Mouse (Mus musculus) NIH3T3 (cell line): ENCODE measurements around the gene Sqor.

Experiments
- DNase-seq: peaks from one replicate; pipeline ENCODE4 v3.0.0-alpha.2; 2012; ENCODE audit warnings: low read depth

Gene Sqor

DNA sequence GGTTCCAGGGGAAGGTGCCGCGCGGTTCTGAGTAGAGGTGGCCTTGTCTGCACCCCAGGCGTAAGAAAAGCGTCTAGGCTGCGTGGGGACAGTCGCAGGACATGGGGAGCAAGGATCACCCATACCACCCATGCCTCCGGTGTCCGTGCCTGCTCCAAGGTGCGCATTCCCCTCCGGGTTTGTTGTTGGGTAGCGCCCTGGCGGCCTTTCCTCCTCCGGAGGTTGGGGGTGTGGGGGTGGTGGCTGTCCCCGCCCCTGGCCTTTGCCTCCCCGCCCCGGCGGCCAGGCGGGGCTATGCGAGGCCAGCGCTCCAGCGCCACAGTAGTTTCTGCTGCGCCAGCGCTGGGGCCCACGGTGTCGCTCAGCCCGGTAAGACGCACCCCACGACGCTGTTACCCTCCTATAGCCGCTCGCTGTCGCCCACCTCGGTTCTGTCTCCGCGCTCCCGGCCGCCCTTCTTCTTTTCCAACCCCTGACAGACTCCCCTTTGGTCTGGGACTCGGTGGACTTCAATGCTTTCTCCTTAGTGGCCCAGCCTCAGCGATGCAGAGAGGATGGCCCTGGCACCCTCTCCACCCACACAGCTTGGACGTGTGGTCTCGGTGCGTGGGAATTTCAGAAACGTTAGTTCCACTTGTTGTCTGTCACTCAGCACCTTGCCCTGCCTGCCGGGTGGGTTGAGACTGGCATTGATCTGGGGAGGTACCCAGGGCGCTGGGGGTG lies at the start of gene Sqor:
Gene Sqor (plus strand): TSS at position 167 of the 723 bp plus-strand sequence.
- DNase-seq: peak; percentile 71

DNA sequence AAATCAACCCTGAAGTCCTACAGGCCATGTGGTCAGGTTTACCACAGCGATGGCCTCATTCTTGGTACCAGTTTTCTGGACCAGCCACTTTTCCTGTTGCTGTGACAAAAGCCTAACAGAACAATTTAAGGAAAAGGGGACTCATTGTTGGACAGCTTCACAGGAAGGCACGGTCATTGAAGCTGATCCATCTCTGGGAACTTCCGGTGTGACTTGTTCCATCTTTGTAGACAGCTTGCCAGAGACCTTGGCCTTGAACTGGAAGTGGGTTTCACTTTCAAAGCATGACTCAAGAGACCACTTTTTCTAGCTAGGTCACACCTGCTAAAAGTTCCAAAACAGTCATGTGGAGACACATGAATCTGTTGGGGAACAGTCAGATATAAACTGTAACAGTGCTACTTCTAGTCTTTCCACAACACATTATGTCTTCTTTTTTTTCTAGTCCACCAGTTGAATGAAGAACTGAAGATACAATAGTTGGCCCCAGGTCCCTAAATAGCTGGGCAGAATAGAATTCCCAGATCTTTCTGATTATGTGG lies 48.7 kb upstream of the Sqor start:
- no peak for DNase-seq

DNA sequence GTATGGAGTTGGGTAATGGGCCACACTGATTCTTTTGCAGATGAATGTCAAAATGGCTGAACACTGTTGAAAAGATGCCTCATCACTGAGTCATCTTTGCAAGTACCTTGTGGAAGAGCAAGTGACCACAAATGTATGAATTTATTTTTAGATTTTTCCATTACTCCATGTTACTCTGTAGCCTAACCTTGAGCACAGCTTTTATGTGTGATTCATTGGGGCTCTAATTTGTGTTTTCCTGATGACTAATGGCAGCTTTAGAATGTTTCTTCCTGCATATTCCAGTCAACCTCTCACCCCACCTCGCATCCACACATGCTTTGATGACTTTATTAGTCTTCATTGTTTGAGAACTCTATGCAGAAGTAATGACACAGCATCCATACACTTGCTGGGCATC lies 45.8 kb upstream of the Sqor start:
- DNase-seq: peak; percentile 86

DNA sequence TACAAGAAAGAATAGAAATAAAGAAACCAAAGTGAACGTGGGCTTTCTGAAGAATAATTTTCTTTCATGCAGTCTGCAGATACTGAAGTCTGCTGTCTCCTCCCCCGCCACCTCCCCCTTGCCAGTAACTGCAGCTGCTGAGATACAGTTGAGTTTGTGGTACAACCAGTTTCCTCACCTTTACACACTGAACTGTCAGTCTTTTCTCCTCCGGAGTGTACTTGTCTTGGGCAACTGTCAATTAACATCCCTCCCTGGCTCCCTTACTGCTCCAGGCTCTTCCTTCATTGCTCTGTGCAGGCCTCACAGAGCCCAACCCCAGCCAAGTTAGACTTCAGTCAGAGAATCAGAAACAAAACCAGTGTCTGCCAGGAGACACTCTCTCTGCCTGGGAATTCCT lies 44.5 kb upstream of the Sqor start:
- no peak for DNase-seq

DNA sequence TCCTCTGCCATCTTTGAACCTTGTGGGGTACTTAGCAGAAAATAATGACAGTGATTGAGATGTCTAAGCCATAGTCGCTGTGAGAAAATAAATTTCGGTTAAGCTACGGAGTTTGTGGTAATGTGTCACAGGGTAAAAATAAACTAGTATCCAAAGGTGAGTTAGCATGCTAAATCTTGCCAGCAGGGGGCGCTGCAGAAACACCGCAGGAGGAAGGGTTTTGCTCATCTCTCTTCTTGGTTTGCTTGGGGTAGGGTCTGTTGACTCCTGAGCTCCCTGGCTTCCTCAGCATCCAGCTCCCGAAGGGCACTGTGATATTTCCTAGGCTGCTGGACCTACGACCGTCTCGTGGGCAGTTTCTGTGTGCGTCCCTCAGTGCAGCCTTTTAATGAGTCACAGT lies 39.4 kb upstream of the Sqor start:
- peak; percentile 50 for DNase-seq

DNA sequence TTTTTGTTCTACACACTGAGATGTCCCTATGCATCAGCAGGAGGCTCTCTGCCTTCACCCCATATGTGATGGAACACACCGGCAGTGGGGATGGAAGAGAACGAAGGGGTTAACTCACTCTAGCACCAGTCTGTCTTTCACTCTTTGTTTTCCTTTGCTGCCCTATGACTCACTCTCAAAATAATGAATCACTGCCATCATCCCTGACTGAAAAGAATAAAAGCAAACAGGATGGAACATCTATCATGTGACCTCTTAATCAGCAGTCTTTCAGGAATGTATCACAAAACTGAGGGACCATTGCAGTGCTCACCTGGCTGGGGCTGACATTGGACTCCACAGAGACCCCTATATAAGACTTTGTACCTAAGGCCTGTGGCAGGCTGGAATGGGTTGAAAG lies 33.6 kb upstream of the Sqor start:
- peak; percentile 68 for DNase-seq

DNA sequence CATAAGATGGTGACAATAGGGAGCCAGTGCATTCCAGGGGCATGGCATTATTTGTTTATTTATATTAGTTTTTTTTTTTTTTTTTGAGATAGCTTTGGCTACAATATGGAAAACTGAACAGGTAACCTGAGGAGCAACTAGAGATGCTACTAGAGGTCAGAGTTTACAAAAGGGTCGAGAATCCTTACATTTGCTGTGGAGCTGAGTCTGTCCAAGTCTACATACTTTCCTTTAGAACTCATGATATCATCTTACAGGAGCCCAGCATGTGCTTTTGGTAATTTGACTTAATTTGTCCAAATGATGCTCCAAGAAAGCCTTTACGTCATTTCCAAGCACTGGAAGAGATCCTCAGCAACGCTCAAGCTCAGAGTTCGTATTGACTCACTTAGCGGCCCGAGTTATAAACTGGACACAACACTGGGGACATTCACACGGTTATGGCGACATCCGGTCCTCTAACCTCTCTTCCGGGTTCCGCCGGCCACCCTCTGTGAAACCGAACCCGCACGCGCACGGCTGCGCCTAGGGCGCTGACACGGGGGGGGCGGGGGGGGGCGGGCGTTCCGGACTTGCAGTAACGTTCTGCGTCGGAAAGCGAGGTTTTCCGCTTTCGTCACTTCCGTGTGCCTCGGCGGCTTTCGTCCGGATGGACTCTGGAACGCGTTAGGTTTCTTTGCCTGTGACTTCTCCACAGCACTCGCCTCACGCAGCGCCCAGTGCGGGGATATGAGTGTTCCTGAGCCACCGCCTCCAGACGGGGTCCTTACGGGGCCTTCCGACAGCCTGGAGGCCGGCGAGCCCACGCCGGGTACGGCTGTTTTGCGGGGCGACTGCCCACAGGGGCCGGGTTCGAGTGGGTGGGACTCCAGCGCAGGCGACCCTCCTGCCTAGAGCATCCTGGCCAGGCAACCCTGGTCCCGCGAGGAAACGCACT lies 26.9 kb upstream of the Sqor start, which contains the start of gene Bloc1s6:
Gene Bloc1s6 (plus strand): TSS at position 610 of the 937 bp plus-strand sequence.
- peak; percentile 97 for DNase-seq

DNA sequence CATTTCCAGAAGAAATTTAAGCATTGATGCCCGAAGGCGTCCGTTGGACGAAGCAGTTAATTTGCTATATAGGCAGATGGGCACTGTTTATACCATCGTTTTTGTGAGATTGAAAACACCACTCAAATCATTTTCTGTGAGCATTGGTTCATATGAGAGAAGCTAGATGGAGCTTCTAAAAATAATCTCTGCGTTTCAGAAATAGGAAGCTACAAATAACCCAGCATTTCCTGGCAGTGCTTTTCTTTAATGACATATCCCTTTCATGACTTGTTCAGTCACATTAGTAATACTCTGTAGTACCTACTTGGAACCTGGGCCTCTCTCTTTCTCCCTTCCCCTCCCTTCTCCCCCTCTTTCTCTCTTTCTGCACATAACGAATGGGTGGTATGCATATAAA lies 26.0 kb upstream of the Sqor start:
- peak; percentile 40 for DNase-seq

DNA sequence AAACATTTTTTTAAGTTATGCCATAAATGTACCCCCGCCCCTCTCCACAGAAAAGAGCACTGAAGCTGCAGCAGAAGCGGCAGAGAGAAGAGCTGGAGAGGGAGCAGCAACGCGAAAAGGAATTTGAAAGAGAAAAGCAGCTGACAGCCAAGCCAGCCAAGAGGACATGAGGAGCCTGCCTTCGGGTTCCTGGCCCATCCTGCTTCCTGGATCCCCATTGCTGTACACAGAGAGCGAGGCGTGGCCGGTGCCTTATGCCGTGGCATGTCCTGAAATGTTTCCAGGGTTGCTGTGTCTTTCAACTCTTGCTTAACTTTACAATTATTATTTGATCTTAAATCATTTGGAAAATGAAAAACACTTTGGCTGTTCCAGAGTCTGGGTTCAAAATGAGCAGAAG lies 18.6 kb upstream of the Sqor start:
- DNase-seq: no peak

DNA sequence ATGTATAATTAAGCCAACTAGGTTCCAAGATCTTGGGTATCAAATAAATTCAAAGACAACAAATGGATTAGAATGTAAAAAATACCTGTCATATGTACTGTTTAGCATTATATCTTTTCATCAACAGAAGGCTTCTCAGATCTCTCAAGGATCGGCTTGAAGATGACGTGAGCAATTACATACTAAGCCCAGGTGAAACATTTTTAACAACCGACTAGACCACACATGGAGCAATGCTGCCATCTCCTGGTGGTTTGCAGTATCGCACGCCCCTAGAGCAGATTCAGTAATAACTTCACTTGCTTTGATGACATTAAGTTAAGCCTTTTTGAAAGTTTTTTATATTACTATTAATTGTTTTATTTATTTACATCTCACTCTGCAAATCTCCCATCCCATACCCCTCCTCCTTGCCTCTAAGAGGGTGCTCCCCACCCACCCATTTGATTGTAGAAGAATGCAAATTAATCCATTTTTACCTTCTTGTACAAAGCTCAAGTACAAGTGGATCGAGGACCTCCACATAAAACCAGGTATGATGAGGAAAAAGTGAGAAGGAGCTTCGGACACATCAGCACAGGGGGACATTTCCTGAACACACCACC lies 11.2 kb upstream of the Sqor start:
- DNase-seq: peak; percentile 81

DNA sequence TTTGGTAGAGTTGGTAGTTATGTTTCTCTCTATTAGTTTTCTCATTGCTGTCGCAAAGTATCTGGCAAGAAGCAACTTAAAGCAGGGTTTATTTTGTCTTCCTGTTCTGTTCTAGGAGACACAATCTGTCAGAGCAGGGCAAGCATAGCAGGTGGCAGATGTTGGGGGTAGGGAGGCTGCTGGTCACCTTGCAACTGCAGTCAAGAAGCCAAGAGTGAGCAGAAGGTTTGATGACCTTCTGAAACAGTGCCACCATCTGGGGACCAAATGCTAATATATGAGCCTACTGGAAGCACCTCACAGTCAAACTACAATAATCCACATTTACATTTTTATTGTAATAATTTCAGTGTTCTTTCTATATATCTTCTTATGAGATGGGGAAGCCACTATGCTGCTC lies 5.2 kb upstream of the Sqor start:
- DNase-seq: no peak

DNA sequence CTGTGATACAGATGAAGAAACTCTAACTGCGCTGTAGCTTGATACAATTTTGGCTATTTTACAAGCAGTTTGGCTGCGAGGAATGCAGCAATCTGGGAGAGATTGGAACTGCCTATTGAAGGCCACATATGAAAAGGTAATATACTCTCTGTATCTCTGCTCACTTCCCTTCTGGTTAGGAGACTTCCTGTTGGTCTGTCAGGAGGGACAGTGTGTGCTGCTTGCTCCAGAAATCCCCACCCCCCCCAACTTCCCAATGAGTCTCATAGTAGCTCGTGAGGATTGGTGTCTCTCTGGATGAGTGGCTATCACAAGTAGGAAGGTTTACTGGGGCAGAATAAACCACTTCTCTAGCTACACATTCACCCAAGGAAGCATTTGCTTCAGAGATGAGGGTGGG lies 2.0 kb upstream of the Sqor start:
- DNase-seq: no peak

DNA sequence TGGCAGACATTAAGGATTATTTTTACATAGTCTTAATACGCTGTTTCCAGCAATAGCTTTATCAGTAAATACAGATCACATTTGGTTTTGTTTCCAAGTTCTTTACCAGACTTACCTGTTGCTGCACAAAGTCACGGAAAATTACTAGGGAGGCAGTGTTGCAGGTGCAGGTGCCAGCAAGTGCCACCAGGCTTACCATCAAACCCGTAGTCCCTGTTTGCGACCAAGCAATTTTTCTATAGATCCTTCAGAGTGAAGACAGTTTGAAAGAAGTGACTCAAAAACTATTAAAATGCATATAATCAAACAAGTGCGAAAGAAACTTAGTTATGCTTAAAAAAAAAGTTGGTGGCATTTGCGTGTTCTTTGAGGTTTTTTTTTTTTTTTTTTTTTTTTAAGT lies 511 bp upstream of the Sqor start:
- no peak for DNase-seq

DNA sequence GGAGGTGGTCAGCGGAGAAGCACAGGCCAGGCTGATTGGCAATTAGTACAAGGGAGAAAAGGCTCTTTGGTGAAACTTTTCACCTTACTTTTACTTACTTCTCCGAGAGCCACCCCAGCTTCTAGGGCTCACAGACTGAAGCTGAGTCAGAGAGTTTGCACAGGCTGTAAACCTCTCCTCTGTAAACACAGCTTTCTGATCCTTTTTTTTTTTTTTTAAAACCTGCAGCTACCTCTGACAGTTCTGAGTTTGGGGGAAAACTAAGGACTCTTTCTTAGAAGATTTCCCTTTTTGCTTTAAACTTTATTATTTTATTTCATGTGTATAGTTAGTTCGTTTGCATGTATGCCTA lies 733 bp downstream of the Sqor start:
- DNase-seq: peak; percentile 26

DNA sequence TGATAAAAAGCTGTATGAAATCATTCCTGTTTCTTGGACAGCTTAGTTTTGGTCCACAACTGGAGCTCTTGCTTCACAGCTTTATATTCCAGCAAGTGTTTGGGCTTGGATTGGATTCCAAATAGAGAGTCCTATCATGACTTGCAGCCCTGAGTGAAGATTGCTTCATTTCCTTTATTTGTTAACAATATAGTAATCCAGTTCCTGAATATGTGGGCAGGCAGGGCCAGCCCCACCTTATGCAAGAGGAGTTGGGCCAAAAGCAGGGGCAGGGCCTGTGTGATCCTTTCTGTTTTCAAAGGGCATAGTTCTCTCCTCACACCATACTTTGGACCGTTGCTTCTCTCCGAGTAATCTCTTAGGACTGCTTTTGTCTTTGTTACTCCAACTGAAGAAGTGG lies 6.0 kb downstream of the Sqor start:
- peak; percentile 29 for DNase-seq

DNA sequence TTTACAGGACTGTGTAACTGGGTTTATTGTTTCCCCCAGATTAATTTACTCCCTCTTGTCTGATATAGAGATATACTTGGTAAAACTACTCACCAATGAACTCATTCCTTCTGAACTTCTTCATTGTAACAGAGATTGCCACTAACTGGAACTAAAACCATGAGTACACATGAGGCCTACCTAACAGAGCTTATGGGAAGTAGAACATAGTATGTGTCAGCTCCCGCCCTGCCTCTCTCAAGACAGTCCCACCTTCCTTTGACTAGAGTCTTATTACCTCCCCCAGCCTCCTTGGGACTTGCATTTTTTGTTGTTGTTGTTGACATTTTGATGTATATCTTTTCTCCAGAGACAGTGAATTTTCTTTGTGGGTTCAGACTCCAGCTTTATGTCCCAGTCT lies 7.9 kb downstream of the Sqor start:
- no peak for DNase-seq

DNA sequence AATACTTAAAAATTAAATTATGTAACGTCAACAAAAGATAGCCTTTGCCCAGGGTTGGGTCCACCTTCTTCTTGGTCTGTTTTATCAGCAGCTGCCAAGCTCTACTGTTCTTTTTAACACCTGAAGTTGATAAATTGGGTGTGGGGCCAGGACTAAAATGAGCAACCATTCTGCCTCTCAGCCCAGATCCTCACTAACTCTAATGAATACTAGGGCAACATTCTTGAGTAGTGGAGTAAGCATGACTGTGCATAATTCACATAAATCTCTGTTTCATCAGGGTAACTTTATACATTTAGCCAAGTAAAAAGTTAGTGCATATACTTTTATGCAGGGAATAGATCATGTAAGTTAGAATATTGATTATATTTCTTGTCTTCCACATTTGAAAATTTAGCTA lies 10.5 kb downstream of the Sqor start:
- DNase-seq: peak; percentile 61

DNA sequence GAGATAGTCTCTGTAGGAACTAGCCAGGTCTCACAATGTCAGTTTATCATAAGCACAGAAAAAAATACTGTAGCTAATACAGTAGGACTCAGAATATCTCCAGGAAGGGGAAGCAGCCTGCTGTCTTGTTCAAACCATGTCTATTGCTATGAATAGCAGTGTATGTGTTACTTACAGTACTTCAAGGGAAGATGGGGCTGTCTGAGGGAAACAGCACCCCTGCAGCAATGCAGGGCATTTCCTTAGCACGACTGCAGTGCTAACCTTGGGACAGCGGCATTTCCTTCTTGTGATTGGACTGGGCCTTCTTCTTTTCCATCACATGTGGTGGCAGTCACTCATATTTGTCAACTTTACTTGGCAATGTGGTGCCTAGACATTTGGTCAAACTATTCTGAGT lies 11.8 kb downstream of the Sqor start:
- DNase-seq: no peak

DNA sequence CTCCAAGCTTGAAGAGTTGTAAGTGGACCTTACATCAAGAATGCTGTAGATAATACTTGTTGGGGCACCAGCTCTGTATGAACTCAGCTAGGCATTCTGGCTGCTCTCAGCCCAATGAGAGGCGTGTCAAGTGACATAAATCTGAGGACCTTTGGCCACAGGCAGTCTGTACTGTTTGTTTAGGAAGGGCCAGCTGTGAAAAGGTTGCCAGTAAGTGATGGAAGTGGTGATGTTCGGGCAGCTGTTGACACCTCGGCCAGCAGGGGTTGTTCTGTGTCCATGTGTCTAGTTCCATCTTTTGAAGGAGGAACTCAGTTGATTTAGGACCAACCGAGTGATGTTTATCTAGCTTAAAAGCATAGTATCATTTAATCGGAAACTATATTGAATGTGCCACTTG lies 14.9 kb downstream of the Sqor start:
- DNase-seq: no peak

DNA sequence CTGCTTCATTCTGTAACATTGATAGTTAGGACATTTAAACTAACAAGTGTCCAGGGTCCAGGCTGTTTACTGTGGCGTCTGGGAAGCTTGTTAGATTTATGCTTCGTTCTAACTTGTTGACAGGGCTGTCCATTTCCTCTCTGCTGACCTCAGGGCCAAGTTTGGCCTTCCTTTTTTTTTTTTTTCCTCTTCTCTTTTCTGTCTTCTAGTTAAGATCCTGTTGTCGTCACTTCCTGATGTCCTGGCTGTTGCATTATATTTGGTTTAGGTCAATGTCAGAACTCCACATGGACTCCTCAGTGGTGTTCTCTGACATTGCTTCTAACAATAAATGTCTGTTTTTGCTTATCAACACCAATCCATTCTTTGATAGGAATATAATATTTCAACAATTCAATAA lies 15.4 kb downstream of the Sqor start:
- no peak for DNase-seq

DNA sequence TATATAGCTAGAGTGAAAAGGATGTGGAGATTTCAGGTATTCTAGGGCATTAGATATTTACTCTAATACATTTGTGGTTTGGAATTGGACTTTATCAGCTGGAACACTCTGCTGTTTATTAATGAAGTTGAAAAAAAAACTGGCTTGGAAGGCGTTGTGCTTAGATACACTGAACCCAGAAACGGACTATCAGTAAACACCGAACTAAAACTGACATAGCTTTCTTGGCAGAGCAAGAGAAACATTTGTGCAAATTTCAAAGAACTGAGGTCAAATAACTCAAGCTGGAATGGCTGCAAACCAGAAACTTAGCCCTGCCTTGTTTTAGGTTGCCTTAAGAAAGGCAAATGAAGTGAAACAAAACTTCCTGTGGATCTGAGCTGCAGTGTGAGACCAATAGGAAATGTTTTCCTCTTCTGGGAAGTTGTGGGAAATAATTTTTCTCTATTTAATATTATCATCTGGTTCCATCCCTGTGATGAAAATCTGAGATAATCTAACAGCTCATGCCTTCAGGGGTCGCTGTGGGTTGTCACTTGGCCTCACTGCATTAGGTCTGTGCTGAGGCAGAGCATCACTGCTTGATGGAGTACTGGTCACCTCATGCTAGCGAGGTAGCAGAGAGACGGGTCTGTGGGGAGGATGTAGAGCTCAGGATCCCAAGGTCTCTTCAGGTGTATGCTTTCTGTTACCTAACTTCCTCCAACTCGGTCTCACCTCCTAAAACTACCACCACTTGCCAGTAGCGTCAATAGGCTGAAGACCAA lies 16.7 kb downstream of the Sqor start:
- peak; percentile 10 for DNase-seq

DNA sequence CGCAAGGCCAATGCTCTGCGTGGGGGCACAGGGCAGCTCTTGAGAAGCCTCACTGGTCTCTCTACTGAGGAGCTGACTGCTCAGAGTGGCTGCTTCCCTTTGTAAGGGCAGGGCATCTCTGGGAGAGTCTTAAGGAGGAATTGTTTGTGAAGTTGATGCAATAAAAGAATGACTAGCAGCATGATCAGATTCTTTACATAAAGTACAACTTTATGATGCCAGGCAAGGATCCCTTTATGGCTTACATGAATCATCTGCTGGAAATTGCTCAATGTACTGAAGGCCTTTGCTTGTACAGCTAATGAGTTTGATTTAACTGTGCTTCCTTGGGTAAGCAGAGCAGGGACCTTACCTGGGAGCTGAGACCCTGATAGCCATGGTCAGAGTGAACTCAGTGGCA lies 18.7 kb downstream of the Sqor start:
- DNase-seq: peak; percentile 62
